In the genomic region with DNA sequence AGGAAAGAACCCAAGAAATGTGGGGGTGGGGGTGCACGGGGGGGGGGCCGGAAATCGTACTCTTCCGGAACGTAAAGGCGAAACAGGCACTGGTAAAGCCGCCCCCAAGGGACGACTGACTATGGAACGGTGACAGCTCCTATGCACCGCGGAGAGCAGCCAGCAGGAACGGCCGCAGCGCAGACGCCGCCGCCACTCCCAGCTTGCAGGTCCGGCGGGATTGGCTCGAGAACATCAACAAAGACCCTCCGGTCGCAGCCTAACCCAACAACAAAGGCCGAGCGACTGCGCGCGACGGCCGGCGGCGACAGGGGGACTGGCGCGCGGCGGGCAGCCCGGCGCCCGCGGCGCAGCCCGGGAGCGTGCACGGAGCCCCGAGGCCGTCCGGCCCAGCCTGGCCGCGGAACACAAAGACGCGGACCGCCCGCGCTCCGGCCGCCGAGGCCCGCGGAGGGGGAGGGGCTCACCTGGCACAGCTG, we compare ENCODE assay signal across 9 mouse cellular contexts. TPM values are rescaled to one million over a fixed set of nuclear protein-coding genes. Genes with fewer than 3 reads are reported as not detected.
DNase-seq lines count a peak whose midpoint lies in the region; ATAC-seq and TF ChIP-seq lines count a peak whose summit lies in the region.
"Had no signal": no experiment of that assay in that cellular context is flagged by ENCODE, and none has a peak within 500 bp of the region (broad histone marks: within the 10 kb centered on the region; RNA-seq: fewer than 3 reads in every experiment).

No protein-coding gene starts in this region.

- peaks cover 26% of the 10 kb centered on the region for H3K4me1 ChIP-seq in lung, embryonic 15.5 days
- H3K4me1 ChIP-seq in olfactory bulb, adult 2 months (ENCODE audit: control insufficient read depth, insufficient read depth, low read length), result peaks cover 10% of the 10 kb centered on the region

- 0% methylated on average over 52 of the region's 58 CpGs for WGBS in lung, embryonic 15.5 days
- under 1% methylated on average over 55 of the region's 58 CpGs for WGBS in olfactory bulb, adult 2 months

- H3K27ac ChIP-seq in lung, embryonic 15.5 days, result peak overlapping the region; percentile 99
- peak overlapping the region; percentile 97 for H3K27ac ChIP-seq in olfactory bulb, adult 2 months (ENCODE audit: insufficient read depth, low read depth, low read length)

- peak overlapping the region; percentile 73 for H3K4me2 ChIP-seq in lung, embryonic 15.5 days

- H3K27me3 ChIP-seq in lung, embryonic 15.5 days, result no peaks in the 10 kb centered on the region

- peak overlapping the region; percentile 98 for H3K4me3 ChIP-seq in lung, embryonic 15.5 days
- peak overlapping the region; percentile 93 for H3K4me3 ChIP-seq in olfactory bulb, adult 2 months (ENCODE audit: insufficient read depth, low read depth, low read length)

- H3K9me3 ChIP-seq in lung, embryonic 15.5 days, result no peaks in the 10 kb centered on the region

- peak; percentile 43 for DNase-seq in ovary, adult 18-20 months (ENCODE audit: low spot score)
- no peak for DNase-seq in ovary, postnatal 10 days (ENCODE audit: low spot score)
- DNase-seq in cerebellum, postnatal 14 days, result peak; percentile 64 to 73
- DNase-seq in frontal cortex, postnatal 25 days (ENCODE audit: low spot score in 2 of 2), result peak; percentile 37 to 38
- peak; percentile 75 for DNase-seq in kidney, postnatal 10 days
- DNase-seq in thymus, postnatal 14 days, result peak; percentile 68

- TF ChIP-seq POLR2A in olfactory bulb, adult 2 months (IDR thresholded peaks at IDR 0.05; ENCODE audit: insufficient read depth, low read depth, low read length), result no peak

- TF ChIP-seq CTCF in olfactory bulb, adult 2 months (IDR thresholded peaks at IDR 0.05; ENCODE audit: insufficient read depth, low read depth, low read length), result no peak

- peak; percentile 71 for ATAC-seq in lung, embryonic 15.5 days (ENCODE audit: borderline replicate concordance, extremely low read depth, low FRiP score, low TSS enrichment)

- peaks cover 2% of the 10 kb centered on the region; the same call in 1 of the 2 replicates for H3K36me3 ChIP-seq in lung, embryonic 15.5 days

- peak overlapping the region; percentile 97 for H3K9ac ChIP-seq in lung, embryonic 15.5 days

RNA-seq across cellular contexts. Expression of a gene that starts 0.4 kb away (rescaled TPM):
- polyA plus RNA-seq in lung, embryonic 15.5 days (2015; fragmentation: Nextera tagmentation; extraction: Ambion mirVana), result 16.2 and 16.7 TPM in 2 replicates
- polyA plus RNA-seq in olfactory bulb, adult 2 months (2012; ENCODE audit: insufficient read depth, insufficient read length, low replicate concordance, missing spikeins), result not detected in 2 replicates

RNA-seq across cellular contexts. Expression of a gene that starts 11.2 kb away (rescaled TPM):
- polyA plus RNA-seq in lung, embryonic 15.5 days (2015; fragmentation: Nextera tagmentation; extraction: Ambion mirVana), result not detected in 2 replicates
- not detected in 2 replicates for polyA plus RNA-seq in olfactory bulb, adult 2 months (2012; ENCODE audit: insufficient read depth, insufficient read length, low replicate concordance, missing spikeins)
- polyA plus RNA-seq: gonadal fat pad, adult 2 months had no signal
